Mouse (Mus musculus) cerebellum, postnatal 14 days (tissue): ENCODE data around the gene Timp4.

Experiments used
- DNase-seq, 2 experiments: peaks; one replicate each; pipeline ENCODE4 v3.0.0; 2021; ENCODE audit warnings: mixed read lengths in 2 of 2

The Timp4 gene

GRCm38 (mm10) chr6:115252099-115252873 is at the start of gene Timp4:
Gene Timp4, minus strand, starts transcription at chr6:115252205.
- DNase-seq: peak in 1 of 2 experiments; percentile 42

GRCm38 (mm10) chr6:115293877-115294276 is 41.9 kb upstream of the Timp4 start:
- no peak for DNase-seq

- DNase-seq: no peak
Measured at GRCm38 (mm10) chr6:115292621-115293020, 40.6 kb upstream of the Timp4 start.

GRCm38 (mm10) chr6:115291823-115292222 is 39.8 kb upstream of the Timp4 start:
- no peak for DNase-seq

GRCm38 (mm10) chr6:115291068-115291467 is 39.1 kb upstream of the Timp4 start:
- no peak for DNase-seq

GRCm38 (mm10) chr6:115290561-115290960 is 38.6 kb upstream of the Timp4 start:
- no peak for DNase-seq

GRCm38 (mm10) chr6:115288223-115288622 is 36.2 kb upstream of the Timp4 start:
- DNase-seq: no peak

- DNase-seq: no peak
Measured at GRCm38 (mm10) chr6:115286441-115286840, 34.4 kb upstream of the Timp4 start.

- no peak for DNase-seq
Measured at GRCm38 (mm10) chr6:115284153-115284552, 32.1 kb upstream of the Timp4 start.

GRCm38 (mm10) chr6:115279639-115280038 is 27.6 kb upstream of the Timp4 start:
- DNase-seq: no peak

GRCm38 (mm10) chr6:115278086-115278485 is 26.1 kb upstream of the Timp4 start:
- peak in 1 of 2 experiments; percentile 31 for DNase-seq

- no peak for DNase-seq
Measured at GRCm38 (mm10) chr6:115275116-115275815, 23.3 kb upstream of the Timp4 start.

- no peak for DNase-seq
Measured at GRCm38 (mm10) chr6:115274705-115275104, 22.7 kb upstream of the Timp4 start.

- DNase-seq: no peak
Measured at GRCm38 (mm10) chr6:115273346-115273745, 21.3 kb upstream of the Timp4 start.

- DNase-seq: peak; percentile 54 to 56
Measured at GRCm38 (mm10) chr6:115271866-115272271, 19.9 kb upstream of the Timp4 start.

- DNase-seq: no peak
Measured at GRCm38 (mm10) chr6:115271326-115271725, 19.3 kb upstream of the Timp4 start.

- DNase-seq: no peak
Measured at GRCm38 (mm10) chr6:115270085-115270484, 18.1 kb upstream of the Timp4 start.

- DNase-seq: no peak
Measured at GRCm38 (mm10) chr6:115269561-115269960, 17.6 kb upstream of the Timp4 start.

GRCm38 (mm10) chr6:115268551-115269385 is 16.8 kb upstream of the Timp4 start:
- no peak for DNase-seq

- peak; percentile 91 to 92 for DNase-seq
Measured at GRCm38 (mm10) chr6:115267916-115268315, 15.9 kb upstream of the Timp4 start.

- no peak for DNase-seq
Measured at GRCm38 (mm10) chr6:115266791-115267190, 14.8 kb upstream of the Timp4 start.

- DNase-seq: peak; percentile 54 to 74
Measured at GRCm38 (mm10) chr6:115260507-115260906, 8.5 kb upstream of the Timp4 start.

- no peak for DNase-seq
Measured at GRCm38 (mm10) chr6:115255171-115255570, 3.2 kb upstream of the Timp4 start.
